Mouse (Mus musculus): ENCODE data around the gene Agps. TPM values are rescaled to one million over a fixed set of nuclear protein-coding genes. Genes with fewer than 3 reads are reported as not detected.
"Not testable (repeated sequence)": the region's sequence is repeated elsewhere in the genome, so short reads cannot be mapped to it uniquely, and the experiment has no call there.

The Agps gene
- polyA plus RNA-seq, 1 experiment from 2014 or later: 10.9 TPM

DNA sequence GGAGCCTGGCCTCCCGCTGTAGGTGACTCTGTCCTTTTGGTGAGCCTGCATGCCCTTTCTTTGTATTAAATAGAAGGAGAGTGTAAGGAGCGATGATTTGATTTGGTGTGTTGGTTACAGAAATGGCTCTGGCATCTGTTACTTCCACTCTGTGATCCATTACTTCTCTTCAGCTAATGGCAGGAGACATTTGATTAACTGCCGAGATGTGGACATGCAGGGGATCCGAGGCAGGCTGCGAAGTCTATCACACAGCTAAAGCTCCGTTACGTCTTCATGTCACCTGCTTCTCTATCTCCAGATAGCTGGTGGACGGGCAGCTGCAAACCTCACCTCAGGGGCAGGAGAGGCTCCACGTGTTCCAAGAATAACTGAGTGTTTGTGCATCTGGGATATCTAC, 142.2 kb downstream of the Agps start:
- Histone ChIP-seq H3K4me1 (ENCODE audit: control insufficient read depth, low read depth, low read length) (no peaks in the 10 kb centered on the region), H3K4me3 (ENCODE audit: low read depth, low read length) (no peak overlapping the region)

DNA sequence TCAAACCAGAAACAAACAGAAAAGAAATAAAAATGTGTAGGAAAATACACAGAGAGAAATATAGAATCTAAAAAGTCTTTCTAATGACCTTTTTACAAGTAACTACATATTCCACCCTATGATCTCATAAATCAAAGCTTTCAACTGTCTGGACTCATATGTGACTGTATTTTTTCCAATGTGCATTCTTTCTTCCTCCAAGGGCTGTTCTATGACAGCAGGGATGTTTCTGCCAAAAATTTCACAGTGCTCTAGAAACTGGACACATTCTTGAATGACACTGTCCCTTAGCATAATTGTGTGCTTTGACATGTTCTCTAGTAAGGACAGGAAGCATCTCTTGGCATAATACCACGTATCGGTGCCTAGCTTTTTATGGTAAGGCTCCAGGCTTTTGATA, 144.1 kb downstream of the Agps start:
- not testable (repeated sequence) for H3K4me2 ChIP-seq (ENCODE audit: low read depth, low read length); H3K27ac ChIP-seq (ENCODE audit: low read length); H3K4me1 ChIP-seq (ENCODE audit: control insufficient read depth, low read depth, low read length); ATAC-seq (ENCODE audit: low read depth); H3K9ac ChIP-seq (ENCODE audit: low read depth, low read length); H3K9me3 ChIP-seq (replicated peaks; ENCODE audit: control insufficient read depth, low read length); H3K36me3 ChIP-seq (ENCODE audit: control insufficient read depth, insufficient read depth); H3K4me3 ChIP-seq (ENCODE audit: low read depth, low read length); H3K27me3 ChIP-seq (ENCODE audit: control insufficient read depth, insufficient read depth, low read depth, low read length)
- WGBS (ENCODE audit: insufficient replicate concordance): 79% methylated on average over 2 of the region's 2 CpGs

More for the DNA sequence above, 142.2 kb downstream of the Agps start:
- Histone ChIP-seq H3K36me3 (ENCODE audit: control insufficient read depth, insufficient read depth) (no peaks in the 10 kb centered on the region), H3K4me2 (ENCODE audit: low read depth, low read length) (no peak overlapping the region), H3K9me3 (replicated peaks; ENCODE audit: control insufficient read depth, low read length) (no peaks in the 10 kb centered on the region), H3K27me3 (ENCODE audit: control insufficient read depth, insufficient read depth, low read depth, low read length) (no peaks in the 10 kb centered on the region), H3K9ac (ENCODE audit: low read depth, low read length) (no peak overlapping the region), H3K27ac (ENCODE audit: low read length) (no peak overlapping the region)
- no peak for ATAC-seq (ENCODE audit: low read depth)
- 64% methylated on average over 9 of the region's 9 CpGs for WGBS (ENCODE audit: insufficient replicate concordance)

DNA sequence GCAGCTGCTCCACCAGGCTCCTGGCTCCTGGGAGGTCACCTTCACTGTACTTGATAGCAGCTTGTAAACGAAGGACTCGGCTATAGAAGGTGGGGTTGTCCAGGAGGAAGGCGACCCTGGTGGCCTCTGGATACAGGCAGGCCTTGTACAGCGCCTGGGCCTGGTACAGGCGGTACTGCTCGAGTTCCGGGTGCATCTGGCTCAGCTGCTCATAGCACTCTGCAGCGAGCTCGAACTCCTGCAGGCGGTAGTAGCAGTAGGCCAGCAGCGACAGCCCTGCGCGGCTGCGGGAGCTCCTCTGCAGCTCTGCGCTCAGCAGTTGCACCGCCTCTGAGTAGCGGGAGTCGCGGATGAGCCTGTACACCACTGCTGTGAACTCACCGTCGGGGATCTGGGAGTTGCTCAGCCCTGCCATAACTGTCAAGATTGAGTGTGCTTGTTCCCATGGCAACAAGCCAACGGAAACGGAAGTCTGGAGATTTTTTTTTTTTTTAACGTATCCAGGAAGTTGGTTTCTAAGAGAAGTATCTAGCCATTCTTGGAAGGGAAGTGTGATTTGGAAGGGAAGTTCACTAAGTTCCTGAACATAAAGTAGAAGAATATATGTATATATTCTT, 145.9 kb downstream of the Agps start, which contains the start of gene Ttc30a2:
Ttc30a2 (minus strand) TSS at position 419 of the 617 bp plus-strand sequence.
- not testable (repeated sequence) for H3K9ac ChIP-seq (ENCODE audit: low read depth, low read length); H3K4me1 ChIP-seq (ENCODE audit: control insufficient read depth, low read depth, low read length); H3K9me3 ChIP-seq (replicated peaks; ENCODE audit: control insufficient read depth, low read length); H3K4me3 ChIP-seq (ENCODE audit: low read depth, low read length); H3K27ac ChIP-seq (ENCODE audit: low read length); H3K4me2 ChIP-seq (ENCODE audit: low read depth, low read length); H3K36me3 ChIP-seq (ENCODE audit: control insufficient read depth, insufficient read depth); H3K27me3 ChIP-seq (ENCODE audit: control insufficient read depth, insufficient read depth, low read depth, low read length)
- ATAC-seq (ENCODE audit: low read depth): peak; percentile 22; the same call in 1 of the 2 replicates
- 40% methylated on average over 17 of the region's 24 CpGs for WGBS (ENCODE audit: insufficient replicate concordance)

Other genes starting within 250 kb of the Agps start
- gene Hnrnpa3, start 172.9 kb upstream of the Agps start, polyA plus RNA-seq (2015; fragmentation: Nextera tagmentation; extraction: Ambion mirVana): 94.3 and 105 TPM in 2 replicates
- gene Nfe2l2, start 127.5 kb upstream of the Agps start, polyA plus RNA-seq (2015; fragmentation: Nextera tagmentation; extraction: Ambion mirVana): 41.3 and 41.4 TPM in 2 replicates
- gene Ttc30b, start 106.4 kb downstream of the Agps start, polyA plus RNA-seq (2015; fragmentation: Nextera tagmentation; extraction: Ambion mirVana): 1.2 TPM in 2 replicates
- gene Ttc30a2, start 146.0 kb downstream of the Agps start, polyA plus RNA-seq (2015; fragmentation: Nextera tagmentation; extraction: Ambion mirVana): 0.08 and 0.13 TPM in 2 replicates
- gene Ttc30a1, start 149.8 kb downstream of the Agps start, polyA plus RNA-seq (2015; fragmentation: Nextera tagmentation; extraction: Ambion mirVana): 0.68 and 1.2 TPM in 2 replicates

Measured in liver, embryonic 16.5 days (tissue).